Mouse (Mus musculus): ENCODE measurements around the gene Aipl1.

- TF ChIP-seq CTCF (IDR thresholded peaks at IDR 0.05; ENCODE audit: borderline replicate concordance, insufficient read depth, low read length): no peak
- TF ChIP-seq POLR2A (IDR thresholded peaks at IDR 0.05; ENCODE audit: low read depth, low read length): no peak
These were observed 5.2 kb downstream of the Aipl1 start for GRCm38 (mm10) chr11:72032091-72032490.
